Mouse (Mus musculus): ENCODE data around the gene Cav3. TPM values are rescaled to one million over a fixed set of nuclear protein-coding genes. Genes with fewer than 3 reads are reported as not detected.

Cav3 gene
- not detected in 2 replicates for total RNA-seq (2012; rRNA removed)
- not detected in 2 replicates for total RNA-seq (2014; rRNA removed)
- polyA plus RNA-seq (2012; ENCODE audit: insufficient read length, low read depth), result not detected in 2 replicates

DNA sequence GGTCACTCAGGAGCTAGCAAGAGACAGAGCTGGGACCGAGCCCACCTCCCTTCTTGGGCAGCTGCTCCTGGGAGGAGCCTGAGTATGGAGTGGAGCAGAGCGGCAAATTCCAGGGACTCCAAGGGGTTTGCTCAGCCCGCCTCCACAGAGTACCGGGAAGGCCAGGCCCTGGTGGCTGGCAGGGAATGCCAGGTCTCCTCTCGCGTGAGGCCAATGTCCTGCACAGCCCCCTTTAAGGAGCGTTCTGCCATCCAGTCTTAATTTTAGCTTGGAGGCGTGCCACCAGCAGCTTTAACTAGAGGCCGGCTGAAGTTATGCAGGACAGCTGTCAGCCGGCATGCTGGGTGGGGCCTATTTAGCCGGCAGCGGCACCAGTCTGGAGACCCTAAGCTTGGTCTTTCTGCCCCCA, at the start of gene Cav3:
Gene Cav3 (plus strand): TSS at position 165 of the 409 bp plus-strand sequence.
- H3K9me3 ChIP-seq (replicated peaks; ENCODE audit: low read length), result no peaks in the 10 kb centered on the region
- dilution Hi-C loops (cut with MboI; ENCODE audit: extremely low pct_ligation_motif_present, extremely low pct_unique_long_range_greater_than_20kb, low sequenced_read_pairs), result no loop called here

DNA sequence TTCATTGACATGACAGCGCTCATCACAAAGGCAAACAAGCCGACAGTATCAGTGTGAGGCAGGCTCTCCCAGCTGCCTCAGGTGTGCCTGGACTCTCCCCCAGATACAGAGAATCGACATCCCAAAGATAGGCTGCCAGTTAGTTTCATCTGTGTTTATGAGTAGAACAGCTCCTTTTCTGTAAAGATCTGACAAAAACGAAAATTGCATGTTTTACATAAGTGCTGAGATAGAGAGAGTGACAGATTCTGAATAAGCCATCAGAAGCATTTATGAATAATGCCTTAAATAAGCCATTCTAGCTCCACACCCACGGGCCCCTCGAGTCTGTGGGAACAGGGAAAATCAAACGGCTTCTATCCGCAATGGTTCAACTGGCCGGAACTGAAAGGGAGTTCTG, 40.0 kb upstream of the Cav3 start:
- Histone ChIP-seq H3K27ac (ENCODE audit: insufficient read depth, low read depth) (no peak overlapping the region), H3K36me3 (replicated peaks in 1 of 2; ENCODE audit: control insufficient read depth in 1 of 2, insufficient read depth in 1 of 2, low read length in 1 of 2) (no peaks in the 10 kb centered on the region), H3K79me2 (replicated peaks; ENCODE audit: control insufficient read depth, extremely low read depth, insufficient read depth, poor library complexity, severe bottlenecking) (no peaks in the 10 kb centered on the region), H3K9ac (ENCODE audit: insufficient read depth, low read depth) (no peak overlapping the region), H3K4me1 (ENCODE audit: control insufficient read depth in 1 of 2, insufficient read depth in 2 of 2) (no peaks in the 10 kb centered on the region), H3K4me3 (replicated peaks in 1 of 3; ENCODE audit: low read depth in 2 of 3, low read length in 2 of 3, poor library complexity in 1 of 3) (no peak overlapping the region), H3K9me3 (replicated peaks; ENCODE audit: low read length) (peaks cover 8% of the 10 kb centered on the region), H3K4me2 (ENCODE audit: insufficient read depth, low read depth, poor library complexity, severe bottlenecking) (no peak overlapping the region), H3K27me3 (replicated peaks) (peaks cover 25% of the 10 kb centered on the region)
- dilution Hi-C loops (cut with MboI; ENCODE audit: extremely low pct_ligation_motif_present, extremely low pct_unique_long_range_greater_than_20kb, low sequenced_read_pairs) (no loop called here), in situ Hi-C loops (cut with MboI; ENCODE audit: low pct_ligation_motif_present, low pct_unique_long_range_greater_than_20kb, low sequenced_read_pairs) (no loop called here)
- TF ChIP-seq POLR2AphosphoS2 (IDR thresholded peaks at IDR 0.05; ENCODE audit: low read depth, low read length) (no peak), TCF12 (IDR thresholded peaks at IDR 0.05; ENCODE audit: low read depth, low read length) (no peak), MAX (IDR thresholded peaks at IDR 0.05; ENCODE audit: low read length) (no peak), E2F4 (IDR thresholded peaks at IDR 0.05; ENCODE audit: insufficient replicate concordance, low read depth, low read length) (no peak)
- no peak for DNase-seq (ENCODE audit: extremely low read depth)

More for the DNA sequence above, at the start of gene Cav3:
- Histone ChIP-seq H3K27me3 (replicated peaks) (peaks cover 34% of the 10 kb centered on the region), H3K4me1 (ENCODE audit: control insufficient read depth in 1 of 2, insufficient read depth in 2 of 2) (no peaks in the 10 kb centered on the region), H3K27ac (ENCODE audit: insufficient read depth, low read depth) (no peak within 1 kb of the TSS), H3K4me3 (replicated peaks in 1 of 3; ENCODE audit: low read depth in 2 of 3, low read length in 2 of 3, poor library complexity in 1 of 3) (no peak within 1 kb of the TSS), H3K9ac (ENCODE audit: insufficient read depth, low read depth) (no peak within 1 kb of the TSS), H3K4me2 (ENCODE audit: insufficient read depth, low read depth, poor library complexity, severe bottlenecking) (no peak within 1 kb of the TSS), H3K79me2 (replicated peaks; ENCODE audit: control insufficient read depth, extremely low read depth, insufficient read depth, poor library complexity, severe bottlenecking) (no peaks in the 10 kb centered on the region), H3K36me3 (replicated peaks in 1 of 2; ENCODE audit: control insufficient read depth in 1 of 2, insufficient read depth in 1 of 2, low read length in 1 of 2) (no peaks in the 10 kb centered on the region)
- in situ Hi-C loops (cut with MboI; ENCODE audit: low pct_ligation_motif_present, low pct_unique_long_range_greater_than_20kb, low sequenced_read_pairs), result no loop called here
- TF ChIP-seq POLR2AphosphoS2 (IDR thresholded peaks at IDR 0.05; ENCODE audit: low read depth, low read length), result no peak
- no peak for TF ChIP-seq BHLHE40 (IDR thresholded peaks at IDR 0.05; ENCODE audit: low read depth, low read length)
- no peak for TF ChIP-seq ZMIZ1 (IDR thresholded peaks at IDR 0.05; ENCODE audit: low read depth, low read length)
- TF ChIP-seq MAFK (IDR thresholded peaks at IDR 0.05; ENCODE audit: insufficient replicate concordance, low read length), result no peak
- TF ChIP-seq SIN3A (IDR thresholded peaks at IDR 0.05; ENCODE audit: low read length), result no peak
- TF ChIP-seq NELFE (IDR thresholded peaks at IDR 0.05; ENCODE audit: low read depth, low read length), result no peak
- no peak for TF ChIP-seq TCF12 (IDR thresholded peaks at IDR 0.05; ENCODE audit: low read depth, low read length)
- TF ChIP-seq MEF2A (IDR thresholded peaks at IDR 0.05; ENCODE audit: borderline replicate concordance, low read depth, low read length), result no peak
- no peak for TF ChIP-seq POLR2A (IDR thresholded peaks at IDR 0.05; ENCODE audit: low read depth, low read length)
- no peak for TF ChIP-seq CTCF (conservative IDR thresholded peaks at IDR 0.05 in 1 of 2, IDR thresholded peaks at IDR 0.05 in 1 of 2; ENCODE audit: low read depth in 2 of 2, low read length in 2 of 2)
- TF ChIP-seq MAX (IDR thresholded peaks at IDR 0.05; ENCODE audit: low read length), result no peak
- TF ChIP-seq CHD1 (IDR thresholded peaks at IDR 0.05; ENCODE audit: low read depth, low read length), result no peak
- TF ChIP-seq ZC3H11A (IDR thresholded peaks at IDR 0.05; ENCODE audit: low read depth, low read length), result no peak
- TF ChIP-seq PAX5 (IDR thresholded peaks at IDR 0.05; ENCODE audit: low read length), result no peak
- no peak for TF ChIP-seq USF1 (IDR thresholded peaks at IDR 0.05; ENCODE audit: low read depth, low read length)
- no peak for TF ChIP-seq SMC3 (IDR thresholded peaks at IDR 0.05; ENCODE audit: low read depth, low read length)
- no peak for TF ChIP-seq UBTF (IDR thresholded peaks at IDR 0.05; ENCODE audit: low read depth, low read length)
- TF ChIP-seq MXI1 (IDR thresholded peaks at IDR 0.05; ENCODE audit: low read depth, low read length), result no peak
- TF ChIP-seq NRF1 (IDR thresholded peaks at IDR 0.05; ENCODE audit: low read depth, low read length), result no peak
- DNase-seq (ENCODE audit: extremely low read depth), result no peak
